Mouse (Mus musculus) layer of hippocampus, adult 2 months (tissue): ENCODE measurements around the gene Proz. TPM values are rescaled to one million over a fixed set of nuclear protein-coding genes. Genes with fewer than 3 reads are reported as not detected.

ENCODE experiments used
- DNase-seq, 2 experiments: peaks; one replicate each; pipeline ENCODE4 v3.0.0; 2022; ENCODE audit warnings: low spot score in 2 of 2
- H3K27ac ChIP-seq: fragments of 200-600 bp; 2 replicates; pipeline ENCODE4 v1.8.1; 2022
- H3K4me3 ChIP-seq: fragments of 200-600 bp; 2 replicates; pipeline ENCODE4 v1.8.1; 2022; ENCODE audit warnings: mild to moderate bottlenecking
- CTCF ChIP-seq: fragments of 200-600 bp; conservative IDR thresholded peaks from 2 replicates; pipeline ENCODE4 v1.8.1; 2022; ENCODE audit warnings: antibody characterized with exemption, mild to moderate bottlenecking, moderate library complexity
- long read RNA-seq, 2 experiments: library from polyadenylated mRNA; stranded (forward); transcript quantifications; one replicate each; pipeline ENCODE4 v2.0.0; 2021; ENCODE audit warnings: borderline mapping rate in 2 of 2
- total RNA-seq, 2 experiments: library from RNA; stranded (reverse); gene quantifications; 2 replicates each; pipeline ENCODE4 v1.2.3; 2021

Gene Proz
- not detected for total RNA-seq
- long read RNA-seq, experiment 1, result 0 reads
- long read RNA-seq, experiment 2, result 0 reads

- H3K4me3 ChIP-seq, result no peak within 1 kb of the TSS
- DNase-seq, result no peak
- no peak for TF ChIP-seq CTCF
- H3K27ac ChIP-seq, result no peak within 1 kb of the TSS
Observed at GRCm38 (mm10) chr8:13060441-13061150, at the start of gene Proz. TSS of gene Proz (plus strand) at chr8:13060914.

- H3K4me3 ChIP-seq, result no peak overlapping the region
- no peak for DNase-seq
- no peak overlapping the region for H3K27ac ChIP-seq
- peak; percentile 15; the same call in 1 of the 2 replicates for TF ChIP-seq CTCF
Observed at GRCm38 (mm10) chr8:13019560-13019959, 41.2 kb upstream of the Proz start.

GRCm38 (mm10) chr8:13021830-13022229 lies 38.9 kb upstream of the Proz start:
- TF ChIP-seq CTCF, result no peak
- H3K27ac ChIP-seq, result peak overlapping the region; percentile 53
- no peak overlapping the region for H3K4me3 ChIP-seq
- peak; percentile 19 to 45 for DNase-seq

GRCm38 (mm10) chr8:13025487-13026224 lies 35.1 kb upstream of the Proz start, which contains the start of gene F7:
TSS of gene F7 (plus strand) at chr8:13026034.
- no peak within 1 kb of the TSS for H3K4me3 ChIP-seq
- DNase-seq, result no peak
- no peak for TF ChIP-seq CTCF
- H3K27ac ChIP-seq, result no peak within 1 kb of the TSS

GRCm38 (mm10) chr8:13027615-13028014 lies 33.1 kb upstream of the Proz start:
- no peak for TF ChIP-seq CTCF
- Histone ChIP-seq H3K27ac (no peak overlapping the region), H3K4me3 (no peak overlapping the region)
- DNase-seq, result no peak

- Histone ChIP-seq H3K4me3 (no peak overlapping the region), H3K27ac (peak overlapping the region; percentile 36; the same call in 1 of the 2 replicates)
- TF ChIP-seq CTCF, result no peak
- DNase-seq, result peak; percentile 46 to 58
Observed at GRCm38 (mm10) chr8:13028482-13028881, 32.2 kb upstream of the Proz start.

- TF ChIP-seq CTCF, result no peak
- peak; percentile 60 to 73 for DNase-seq
- Histone ChIP-seq H3K4me3 (no peak overlapping the region), H3K27ac (peak overlapping the region; percentile 82)
Observed at GRCm38 (mm10) chr8:13036346-13036812, 24.3 kb upstream of the Proz start.

GRCm38 (mm10) chr8:13037015-13037414 lies 23.7 kb upstream of the Proz start, which contains the start of gene F10:
TSS of gene F10 (plus strand) at chr8:13037308.
- peak within 1 kb of the TSS; percentile 82 for H3K27ac ChIP-seq
- DNase-seq, result no peak
- no peak within 1 kb of the TSS for H3K4me3 ChIP-seq
- no peak for TF ChIP-seq CTCF

- no peak for TF ChIP-seq CTCF
- H3K27ac ChIP-seq, result no peak overlapping the region
- H3K4me3 ChIP-seq, result no peak overlapping the region
- DNase-seq, result no peak
Observed at GRCm38 (mm10) chr8:13037569-13037968, 23.1 kb upstream of the Proz start.

- no peak overlapping the region for H3K27ac ChIP-seq
- DNase-seq, result no peak
- H3K4me3 ChIP-seq, result no peak overlapping the region
- no peak for TF ChIP-seq CTCF
Observed at GRCm38 (mm10) chr8:13039054-13039453, 21.7 kb upstream of the Proz start.

- H3K4me3 ChIP-seq, result no peak overlapping the region
- TF ChIP-seq CTCF, result no peak
- no peak for DNase-seq
- H3K27ac ChIP-seq, result no peak overlapping the region
Observed at GRCm38 (mm10) chr8:13041459-13041858, 19.3 kb upstream of the Proz start.

- no peak; the same call in 1 of the 2 replicates for TF ChIP-seq CTCF
- no peak overlapping the region for H3K27ac ChIP-seq
- no peak for DNase-seq
- no peak overlapping the region for H3K4me3 ChIP-seq
Observed at GRCm38 (mm10) chr8:13047652-13048051, 13.1 kb upstream of the Proz start.

- H3K27ac ChIP-seq, result no peak overlapping the region
- TF ChIP-seq CTCF, result no peak
- H3K4me3 ChIP-seq, result no peak overlapping the region
- no peak for DNase-seq
Observed at GRCm38 (mm10) chr8:13050550-13050949, 10.2 kb upstream of the Proz start.
